Mouse (Mus musculus) heart, adult 2 months (tissue): ENCODE measurements around the gene Crtac1.

Experiments
- CTCF ChIP-seq: fragments of 200-600 bp; IDR thresholded peaks from 2 replicates; pipeline ENCODE4 v1.8.1; 2022; ENCODE audit warnings: antibody characterized with exemption, mild to moderate bottlenecking, moderate library complexity
- EP300 ChIP-seq: fragments of 200-500 bp; IDR thresholded peaks from 2 replicates; pipeline ENCODE4 v1.6.1; 2011; ENCODE audit warnings: low read depth, low read length, control low read depth; ENCODE audit not compliant: insufficient read depth
- POLR2A ChIP-seq: fragments of 200-500 bp; IDR thresholded peaks from 2 replicates; pipeline ENCODE4 v1.6.1; 2011; ENCODE audit warnings: mild to moderate bottlenecking, low read depth, low read length, control low read depth; ENCODE audit not compliant: insufficient read depth

DNA sequence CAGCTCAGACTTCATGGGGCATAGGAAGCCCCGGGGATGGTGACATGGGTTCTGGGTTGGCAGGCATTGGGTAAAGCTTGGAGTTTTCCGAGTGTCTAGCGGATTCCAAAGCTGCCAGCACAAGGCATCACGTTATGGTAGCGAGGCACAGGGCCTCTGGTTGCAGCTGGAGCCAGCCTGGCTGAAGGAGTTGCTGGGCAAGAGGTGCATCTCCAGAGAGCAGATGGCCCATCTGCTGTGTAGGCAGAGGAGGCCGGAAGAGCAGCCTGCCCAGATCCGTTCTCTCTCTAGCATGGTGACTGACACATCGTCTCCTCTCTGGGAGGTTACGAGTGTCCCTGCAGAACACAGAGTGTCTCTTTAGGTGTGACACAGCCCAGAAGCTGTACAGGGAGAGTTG, 103.4 kb downstream of the Crtac1 start:
- TF ChIP-seq POLR2A = no peak
- TF ChIP-seq CTCF = no peak
- TF ChIP-seq EP300 = no peak
